Mouse (Mus musculus): Measurements from ENCODE around the gene Rnf114.

- TF ChIP-seq CHD2 (IDR thresholded peaks at IDR 0.05; ENCODE audit: low read depth, low read length) (no peak), HCFC1 (IDR thresholded peaks at IDR 0.05; ENCODE audit: borderline replicate concordance, insufficient read depth, low read length) (no peak), MAFK (IDR thresholded peaks at IDR 0.05; ENCODE audit: insufficient read depth, low read depth, low read length) (no peak), ZC3H11A (IDR thresholded peaks at IDR 0.05; ENCODE audit: borderline replicate concordance, low read depth, low read length) (no peak), ZNF384 (IDR thresholded peaks at IDR 0.05; ENCODE audit: low read depth, low read length) (no peak)
These were observed 33.9 kb upstream of the Rnf114 start for GRCm38 (mm10) chr2:167458548-167458947.

Data from ES-E14 (cell line).